22 mouse cellular contexts compared by ENCODE assay signal in genomic region chr2:145686017-145686416, GRCm38 (mm10). TPM values are rescaled to one million over a fixed set of nuclear protein-coding genes. Genes with fewer than 3 reads are reported as not detected.
"Had no signal": no experiment of that assay in that cellular context is flagged by ENCODE, and none has a peak within 500 bp of the region (broad histone marks: within the 10 kb centered on the region; RNA-seq: fewer than 3 reads in every experiment).

No protein-coding gene starts in this region.

- H3K27me3 ChIP-seq: limb, embryonic 13.5 days; liver, embryonic 12.5 days; liver, embryonic 15.5 days; neural tube, embryonic 12.5 days; neural tube, embryonic 15.5 days; stomach, embryonic 15.5 days had no signal

- H3K9me3 ChIP-seq: limb, embryonic 10.5 days; limb, embryonic 13.5 days; liver, embryonic 12.5 days; liver, embryonic 15.5 days; neural tube, embryonic 12.5 days; neural tube, embryonic 15.5 days; stomach, embryonic 15.5 days had no signal

- H3K9ac ChIP-seq: limb, embryonic 13.5 days; liver, embryonic 12.5 days; liver, embryonic 15.5 days; neural tube, embryonic 12.5 days; neural tube, embryonic 15.5 days; stomach, embryonic 15.5 days had no signal

- H3K36me3 ChIP-seq: limb, embryonic 10.5 days; limb, embryonic 13.5 days; liver, embryonic 12.5 days; liver, embryonic 15.5 days; neural tube, embryonic 12.5 days; neural tube, embryonic 15.5 days; stomach, embryonic 15.5 days had no signal

- ATAC-seq: inflammation-experienced regulatory T-cells, adult 6 months; intestine, embryonic 16.5 days; liver, embryonic 12.5 days had no signal

- H3K27ac ChIP-seq: layer of hippocampus, adult 2 months; limb, embryonic 10.5 days; limb, embryonic 13.5 days; liver, embryonic 12.5 days; liver, embryonic 15.5 days; neural tube, embryonic 12.5 days; neural tube, embryonic 15.5 days; stomach, embryonic 15.5 days had no signal

- DNase-seq: kidney, postnatal 10 days; layer of hippocampus, adult 9-11 months; lung, adult 2 months; lung, postnatal 14 days; lung, postnatal 4 days; midbrain, embryonic 14.5 days; right cerebral cortex, adult 18-20 months; right cerebral cortex, postnatal 14 days; right cerebral cortex, postnatal 4 days; thymus, postnatal 25 days had no signal

- H3K4me2 ChIP-seq: limb, embryonic 13.5 days; liver, embryonic 12.5 days; liver, embryonic 15.5 days; midbrain, embryonic 11.5 days; neural tube, embryonic 12.5 days; neural tube, embryonic 15.5 days; stomach, embryonic 15.5 days had no signal

- H3K4me3 ChIP-seq: layer of hippocampus, adult 2 months; limb, embryonic 10.5 days; limb, embryonic 13.5 days; liver, embryonic 12.5 days; liver, embryonic 15.5 days; neural tube, embryonic 12.5 days; neural tube, embryonic 15.5 days; stomach, embryonic 15.5 days had no signal

- H3K4me1 ChIP-seq: liver, embryonic 12.5 days; neural tube, embryonic 12.5 days had no signal

RNA-seq across cellular contexts. Expression of gene Rin2, which starts 11.0 kb away (rescaled TPM):
- total RNA-seq: megakaryocyte-erythroid progenitor cell, adult 5-6 weeks had no signal
